Mouse (Mus musculus) cerebellum, adult 11-12 months (tissue): ENCODE data around the gene H2-T24.
"Not testable (repeated sequence)": the region's sequence is repeated elsewhere in the genome, so short reads cannot be mapped to it uniquely, and the experiment has no call there.

Experiments
- DNase-seq: peaks from one replicate; pipeline ENCODE4 v3.0.0; 2022

H2-T24 gene

GRCm38 (mm10) chr17:36020191-36021073 is at the start of gene H2-T24:
TSS of gene H2-T24 (minus strand) at chr17:36020560.
- no peak for DNase-seq

DNA sequence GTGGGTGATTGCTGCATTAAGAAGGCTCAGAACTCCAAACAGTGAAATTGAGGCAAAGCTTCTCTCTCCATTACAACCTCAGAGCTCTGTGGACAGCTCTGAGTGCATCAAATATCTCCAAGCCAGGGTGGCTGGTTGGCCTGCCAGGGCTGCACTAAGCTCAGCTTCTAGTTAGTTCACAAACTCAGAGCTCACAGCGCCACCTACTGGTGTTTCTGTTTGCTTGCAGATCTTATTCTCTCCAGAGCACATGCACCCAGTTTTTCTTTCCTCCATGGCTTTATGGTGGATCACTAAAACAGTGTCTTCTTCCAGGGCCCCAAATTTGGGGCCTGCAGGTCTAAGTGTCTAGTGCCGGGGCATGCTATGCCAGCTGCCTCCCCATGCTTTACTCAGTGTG is 40.5 kb upstream of the H2-T24 start:
- peak; percentile 49 for DNase-seq

DNA sequence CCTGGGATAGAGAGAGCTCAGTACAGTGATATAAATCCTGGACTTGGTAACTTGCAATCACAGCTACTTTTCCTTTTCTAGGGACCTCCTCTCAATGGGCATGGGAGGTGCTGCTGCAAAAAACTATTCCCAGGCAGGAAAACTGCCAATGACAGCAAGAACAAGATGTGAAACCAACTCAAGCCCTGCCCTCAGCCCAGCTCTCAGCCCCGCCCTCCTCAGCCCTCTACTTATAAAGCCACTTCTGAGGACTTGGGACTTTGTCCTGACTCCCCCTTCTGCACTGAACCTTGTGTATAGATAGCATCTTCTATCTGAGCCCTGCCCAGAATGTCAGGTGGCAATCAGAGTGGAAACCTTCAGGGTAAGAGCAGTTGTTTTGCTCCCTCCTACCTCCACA is 38.0 kb upstream of the H2-T24 start, which contains the start of gene Gm11127:
Gene Gm11127 (minus strand): TSS at position 10 of the 400 bp plus-strand sequence.
- not testable (repeated sequence) for DNase-seq

- DNase-seq: not testable (repeated sequence)
Observed at GRCm38 (mm10) chr17:36057927-36058326, 37.6 kb upstream of the H2-T24 start.

- no peak for DNase-seq
Observed at GRCm38 (mm10) chr17:36043286-36043685, 22.9 kb upstream of the H2-T24 start.

GRCm38 (mm10) chr17:36042610-36043169 is 22.3 kb upstream of the H2-T24 start, which contains the start of the genes H2-T22 and Gm6034:
TSS of gene H2-T22 (minus strand) at chr17:36042747.
TSS of gene Gm6034 (plus strand) at chr17:36042961.
- DNase-seq: peak; percentile 72

DNA sequence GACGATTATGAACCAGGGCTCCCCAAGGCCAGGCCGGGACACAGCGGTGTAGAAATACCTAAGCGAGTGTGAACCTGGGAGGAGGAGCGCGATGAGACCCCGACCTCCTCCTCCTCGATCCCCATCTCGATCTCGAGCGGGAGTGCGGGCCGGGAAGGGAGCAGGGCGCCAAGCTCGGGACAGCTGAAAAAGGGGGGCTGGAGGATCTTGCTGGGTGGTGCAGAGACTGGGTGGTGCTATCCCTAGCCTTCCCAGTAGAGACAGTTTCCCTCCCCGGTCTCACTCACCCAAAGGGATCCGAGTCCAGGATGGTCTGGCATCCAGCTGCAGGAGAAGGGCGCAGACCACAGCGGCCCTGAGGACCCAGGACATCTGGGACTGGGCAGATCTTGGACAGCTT is 21.7 kb upstream of the H2-T24 start:
- DNase-seq: not testable (repeated sequence)

- not testable (repeated sequence) for DNase-seq
Observed at GRCm38 (mm10) chr17:36040604-36041003, 20.2 kb upstream of the H2-T24 start.

GRCm38 (mm10) chr17:36036126-36036525 is 15.8 kb upstream of the H2-T24 start:
- DNase-seq: not testable (repeated sequence)

- peak; percentile 51 for DNase-seq
Observed at GRCm38 (mm10) chr17:36035010-36035638, 14.8 kb upstream of the H2-T24 start.

DNA sequence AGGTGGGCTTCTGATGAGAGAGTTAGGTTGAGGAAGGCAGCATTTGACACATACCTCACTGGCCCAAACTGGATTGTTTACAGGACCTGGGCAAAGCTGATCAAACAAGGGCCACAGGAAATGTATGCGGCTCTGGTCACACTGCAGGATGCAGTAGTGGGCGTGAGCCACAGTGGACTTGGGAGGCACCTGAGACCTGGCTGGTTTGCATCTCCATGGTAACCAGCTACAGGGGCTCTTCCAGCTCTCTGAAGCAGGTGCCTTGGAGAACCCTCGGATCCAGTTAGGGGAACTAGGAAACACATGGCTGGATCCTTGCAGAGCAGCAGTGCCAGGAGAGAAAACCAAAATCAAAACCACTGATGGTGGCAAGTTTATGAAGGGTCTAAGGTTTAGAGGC is 14.2 kb upstream of the H2-T24 start:
- DNase-seq: not testable (repeated sequence)

DNA sequence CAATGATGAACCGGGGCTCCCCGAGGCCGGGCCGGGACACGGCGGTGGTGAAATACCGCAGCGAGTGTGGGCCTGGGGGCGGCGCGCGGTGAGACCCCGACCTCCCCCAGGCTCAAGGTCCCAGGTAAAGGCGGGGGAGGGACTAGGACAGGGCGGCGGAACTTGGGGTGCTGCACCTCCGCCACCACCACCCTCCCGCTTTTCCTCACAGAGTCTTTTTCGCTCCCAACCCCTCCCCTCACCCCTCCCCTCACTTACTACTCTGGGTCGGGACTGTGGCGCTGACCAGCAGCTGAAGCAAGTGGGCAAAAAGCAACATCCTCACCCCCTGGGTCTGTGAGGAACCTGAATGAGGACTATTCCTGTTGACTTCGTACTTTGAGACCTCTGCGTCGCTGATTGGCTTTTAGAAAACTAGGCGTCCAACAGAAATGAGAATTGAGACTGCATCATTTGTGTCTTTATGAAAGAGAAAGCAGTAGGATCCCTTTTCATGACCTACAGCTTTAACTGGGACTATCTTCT is 12.1 kb upstream of the H2-T24 start, which contains the start of gene H2-T23:
Gene H2-T23 (minus strand): TSS at position 505 of the 525 bp plus-strand sequence.
- DNase-seq: not testable (repeated sequence)

DNA sequence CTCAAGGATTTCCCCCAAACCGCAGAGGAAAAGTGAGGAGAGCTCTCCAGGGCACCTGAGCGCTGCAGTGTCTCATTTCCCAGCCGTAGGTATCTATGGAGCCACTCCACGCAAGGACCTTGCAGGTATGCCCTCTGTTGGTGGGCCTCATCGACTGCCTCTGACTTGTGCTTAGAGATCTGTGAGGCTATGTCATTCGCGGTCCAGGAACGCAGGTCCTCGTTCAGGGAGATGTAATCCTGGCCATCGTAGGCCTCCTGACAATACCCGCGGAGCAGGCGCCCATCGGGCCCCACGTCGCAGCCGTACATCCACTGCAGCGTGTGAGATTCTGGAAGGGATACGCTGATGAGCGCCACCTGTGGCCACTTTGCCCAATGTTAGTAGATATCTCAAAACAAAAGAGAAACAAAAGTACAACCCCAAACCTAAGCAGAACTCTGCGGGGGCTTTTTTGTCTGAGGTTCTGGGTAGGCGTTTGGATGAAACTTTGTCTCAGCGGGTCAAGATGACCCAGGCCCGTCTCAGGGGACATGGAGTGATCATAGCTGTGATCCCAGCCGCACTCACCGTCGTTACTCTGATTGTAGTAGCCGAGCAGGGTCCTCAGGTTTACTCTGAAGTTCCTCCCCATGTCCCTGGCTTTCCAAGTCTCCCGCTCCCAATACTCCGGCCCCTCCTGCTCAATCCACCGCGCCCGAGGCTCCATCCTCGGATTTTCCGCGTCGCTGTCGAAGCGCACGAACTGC is 11.4 kb upstream of the H2-T24 start:
- not testable (repeated sequence) for DNase-seq

GRCm38 (mm10) chr17:36030703-36031582 is 10.6 kb upstream of the H2-T24 start:
- DNase-seq: not testable (repeated sequence)

- not testable (repeated sequence) for DNase-seq
Observed at GRCm38 (mm10) chr17:36030046-36030702, 9.8 kb upstream of the H2-T24 start.

DNA sequence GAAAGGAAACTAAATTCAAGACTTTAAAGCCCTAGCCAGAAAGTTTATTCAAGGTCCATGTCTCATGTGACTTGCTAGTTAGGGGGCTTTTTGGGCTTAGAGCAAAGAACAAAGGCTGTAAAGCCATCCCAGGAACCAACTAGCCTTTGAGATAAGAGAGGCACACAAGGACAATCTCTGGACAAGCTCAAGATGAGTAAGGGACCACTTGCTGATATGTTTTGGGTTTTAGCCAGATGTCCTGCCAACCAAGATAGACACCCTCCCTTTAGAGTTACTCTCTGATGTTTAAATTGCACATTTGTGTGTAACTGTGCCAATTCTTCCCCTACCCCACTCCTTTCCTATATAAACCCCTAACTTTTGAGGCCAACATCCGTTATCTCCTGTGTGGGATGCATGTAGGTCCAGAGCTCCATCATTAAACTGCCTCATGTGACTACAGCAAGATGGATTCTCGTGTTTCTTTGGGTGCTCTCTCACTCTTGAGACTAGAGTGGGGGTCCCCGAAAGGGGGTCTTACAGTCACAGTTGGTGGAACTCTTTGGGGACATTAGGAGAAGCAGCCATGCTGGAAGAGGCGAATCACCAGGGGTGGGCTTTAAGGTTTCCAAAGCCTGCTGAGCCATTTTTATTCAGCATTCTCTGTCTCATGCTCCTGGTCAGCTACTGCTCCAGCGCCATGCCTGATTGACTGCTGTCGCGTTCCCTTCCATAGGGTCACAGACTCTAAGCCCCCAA is 8.7 kb upstream of the H2-T24 start:
- DNase-seq: no peak

- no peak for DNase-seq
Observed at GRCm38 (mm10) chr17:36027663-36028062, 7.3 kb upstream of the H2-T24 start.

DNA sequence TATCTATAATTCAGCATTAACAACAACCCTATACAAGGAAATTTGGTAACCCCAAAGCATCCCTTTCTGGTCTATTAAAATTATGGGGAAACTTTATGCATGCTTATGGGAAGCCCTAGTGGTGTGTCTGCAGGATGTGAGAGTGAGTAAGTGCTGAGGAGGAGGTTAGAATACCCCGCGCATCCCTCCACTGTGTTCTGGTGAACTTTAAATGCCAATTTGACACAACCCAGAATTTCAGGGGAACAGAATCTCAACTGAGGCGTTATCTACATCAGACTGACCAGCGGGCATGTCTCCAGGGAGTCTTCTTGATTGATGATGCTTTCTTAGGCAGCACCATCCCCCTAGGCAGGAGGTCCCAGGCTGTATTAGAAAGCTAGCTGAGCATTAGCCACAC is 5.5 kb upstream of the H2-T24 start:
- DNase-seq: no peak

GRCm38 (mm10) chr17:36025197-36025596 is 4.8 kb upstream of the H2-T24 start:
- no peak for DNase-seq
